Mouse (Mus musculus) CH12.LX (cell line): ENCODE measurements around the gene Dbh. TPM values are rescaled to one million over a fixed set of nuclear protein-coding genes. Genes with fewer than 3 reads are reported as not detected.

ENCODE experiments used
- DNase-seq: peaks from one replicate; pipeline ENCODE4 v3.0.0-alpha.2; 2013; ENCODE audit errors: extremely low read depth
- H3K27ac ChIP-seq: 2 replicates; pipeline ENCODE4 v1.5.1; 2012; ENCODE audit warnings: low read depth, mild to moderate bottlenecking, control low read depth, moderate library complexity; ENCODE audit not compliant: insufficient read depth
- H3K27me3 ChIP-seq: replicated peaks from 2 replicates; pipeline ENCODE3; 2012; ENCODE audit warnings: inconsistent platforms
- H3K36me3 ChIP-seq, 2 experiments: replicated peaks in 1 of 2; 2 replicates each; pipeline versions ENCODE3 to v1.6.1; 2012; ENCODE audit warnings: inconsistent platforms in 1 of 2, low read length in 1 of 2, mild to moderate bottlenecking in 1 of 2, mixed read lengths in 1 of 2, moderate library complexity in 1 of 2; ENCODE audit not compliant: control insufficient read depth in 1 of 2, insufficient read depth in 1 of 2
- H3K4me1 ChIP-seq, 2 experiments: 2 replicates each; pipeline ENCODE4 v1.6.1; 2012; ENCODE audit warnings: inconsistent platforms in 1 of 2, moderate library complexity in 1 of 2; ENCODE audit not compliant: insufficient read depth in 2 of 2, control insufficient read depth in 1 of 2
- H3K4me2 ChIP-seq: 2 replicates; pipeline ENCODE4 v1.6.1; 2012; ENCODE audit warnings: low read depth, mild to moderate bottlenecking, control low read depth; ENCODE audit not compliant: poor library complexity, insufficient read depth, severe bottlenecking
- H3K4me3 ChIP-seq, 3 experiments: fragments of 150-350 bp in 1 of 3; sonication (generic) in 1 of 3; replicated peaks in 1 of 3; 2 replicates each; pipeline versions ENCODE3 to v1.5.1; 2011 to 2012; ENCODE audit warnings: low read depth in 2 of 3, low read length in 2 of 3, mild to moderate bottlenecking in 2 of 3, moderate library complexity in 2 of 3, control low read depth in 1 of 3, improper control_type of control experiment in 1 of 3, inconsistent platforms in 1 of 3, mixed read lengths in 1 of 3; ENCODE audit not compliant: poor library complexity in 1 of 3
- H3K79me2 ChIP-seq: replicated peaks from 2 replicates; pipeline ENCODE4 v1.6.1; 2012; ENCODE audit warnings: mild to moderate bottlenecking, moderate library complexity; ENCODE audit not compliant: control insufficient read depth, poor library complexity, insufficient read depth, severe bottlenecking; ENCODE audit errors: extremely low read depth
- H3K9ac ChIP-seq: 2 replicates; pipeline ENCODE4 v1.6.1; 2012; ENCODE audit warnings: low read depth, mild to moderate bottlenecking, control low read depth, moderate library complexity; ENCODE audit not compliant: insufficient read depth
- H3K9me3 ChIP-seq: replicated peaks from 2 replicates; pipeline ENCODE3; 2012; ENCODE audit warnings: low read length, inconsistent platforms, mixed read lengths
- BHLHE40 ChIP-seq: IDR thresholded peaks from 2 replicates; pipeline ENCODE4 v1.6.1; 2011; ENCODE audit warnings: mild to moderate bottlenecking, low read depth, low read length, improper control_type of control experiment
- CHD1 ChIP-seq: IDR thresholded peaks from 2 replicates; pipeline ENCODE4 v1.6.1; 2012; ENCODE audit warnings: low read depth, low read length, improper control_type of control experiment, inconsistent platforms
- CTCF ChIP-seq, 2 experiments: IDR thresholded peaks in 1 of 2; conservative IDR thresholded peaks in 1 of 2; 2 replicates each; pipeline ENCODE4 v1.5.1; 2011 to 2012; ENCODE audit warnings: low read depth in 2 of 2, low read length in 2 of 2, improper control_type of control experiment in 1 of 2, inconsistent platforms in 1 of 2, mild to moderate bottlenecking in 1 of 2, moderate library complexity in 1 of 2
- E2F4 ChIP-seq: IDR thresholded peaks from 2 replicates; pipeline ENCODE4 v1.6.1; 2011; ENCODE audit warnings: low read depth, low read length, improper control_type of control experiment; ENCODE audit not compliant: insufficient replicate concordance
- ELF1 ChIP-seq: IDR thresholded peaks from 2 replicates; pipeline ENCODE4 v1.6.1; 2014; ENCODE audit warnings: low read depth, mild to moderate bottlenecking, inconsistent platforms, low read length, improper control_type of control experiment
- ETS1 ChIP-seq: conservative IDR thresholded peaks from 2 replicates; pipeline ENCODE4 v1.6.1; 2012; ENCODE audit warnings: low read depth, mild to moderate bottlenecking, inconsistent platforms, low read length, improper control_type of control experiment, moderate library complexity
- GABPA ChIP-seq: IDR thresholded peaks from 2 replicates; pipeline ENCODE4 v1.6.1; 2012; ENCODE audit warnings: low read depth, low read length, improper control_type of control experiment, inconsistent platforms; ENCODE audit not compliant: insufficient replicate concordance
- HCFC1 ChIP-seq: IDR thresholded peaks from 2 replicates; pipeline ENCODE4 v1.6.1; 2012; ENCODE audit warnings: low read depth, mild to moderate bottlenecking, inconsistent platforms, low read length, improper control_type of control experiment
- IRF4 ChIP-seq: IDR thresholded peaks from 2 replicates; pipeline ENCODE4 v1.6.1; 2014; ENCODE audit warnings: low read depth, mild to moderate bottlenecking, inconsistent platforms, low read length, improper control_type of control experiment
- MAFK ChIP-seq: IDR thresholded peaks from 2 replicates; pipeline ENCODE4 v1.6.1; 2011; ENCODE audit warnings: low read length, improper control_type of control experiment; ENCODE audit not compliant: insufficient replicate concordance
- MAX ChIP-seq: IDR thresholded peaks from 2 replicates; pipeline ENCODE4 v1.6.1; 2011; ENCODE audit warnings: low read length, improper control_type of control experiment
- MAZ ChIP-seq: IDR thresholded peaks from 2 replicates; pipeline ENCODE4 v1.6.1; 2012; ENCODE audit warnings: low read depth, mild to moderate bottlenecking, inconsistent platforms, low read length, improper control_type of control experiment, moderate library complexity
- NRF1 ChIP-seq: IDR thresholded peaks from 2 replicates; pipeline ENCODE4 v1.6.1; 2014; ENCODE audit warnings: low read depth, mild to moderate bottlenecking, inconsistent platforms, low read length, improper control_type of control experiment, moderate library complexity
- POLR2AphosphoS2 ChIP-seq: IDR thresholded peaks from 2 replicates; pipeline ENCODE4 v1.6.1; 2011; ENCODE audit warnings: low read depth, low read length, improper control_type of control experiment
- RAD21 ChIP-seq: IDR thresholded peaks from 2 replicates; pipeline ENCODE4 v1.6.1; 2011; ENCODE audit warnings: low read depth, mild to moderate bottlenecking, low read length, improper control_type of control experiment, moderate library complexity
- SIN3A ChIP-seq: IDR thresholded peaks from 2 replicates; pipeline ENCODE4 v1.6.1; 2012; ENCODE audit warnings: low read length, improper control_type of control experiment, inconsistent platforms
- SMC3 ChIP-seq: IDR thresholded peaks from 2 replicates; pipeline ENCODE4 v1.6.1; 2011; ENCODE audit warnings: low read depth, low read length, improper control_type of control experiment
- TBP ChIP-seq: conservative IDR thresholded peaks from 2 replicates; pipeline ENCODE4 v1.6.1; 2011; ENCODE audit warnings: low read depth, low read length, improper control_type of control experiment
- UBTF ChIP-seq: IDR thresholded peaks from 2 replicates; pipeline ENCODE4 v1.6.1; 2012; ENCODE audit warnings: low read depth, mild to moderate bottlenecking, inconsistent platforms, low read length, improper control_type of control experiment, moderate library complexity
- ZMIZ1 ChIP-seq: IDR thresholded peaks from 2 replicates; pipeline ENCODE4 v1.6.1; 2012; ENCODE audit warnings: low read depth, mild to moderate bottlenecking, inconsistent platforms, low read length, improper control_type of control experiment
- dilution Hi-C: fragments of 300-500 bp; cut with MboI; formaldehyde crosslinking; loops from 2 replicates; pipeline ENCODE4 v1.14.3; 2020; ENCODE audit warnings: low sequenced_read_pairs; ENCODE audit not compliant: extremely low pct_unique_long_range_greater_than_20kb, extremely low pct_ligation_motif_present
- in situ Hi-C: fragments of 300-500 bp; cut with MboI; formaldehyde crosslinking; loops from 3 replicates; pipeline ENCODE4 v1.14.3; 2019; ENCODE audit warnings: low sequenced_read_pairs, low pct_ligation_motif_present, low pct_unique_long_range_greater_than_20kb, mixed read lengths
- polyA plus RNA-seq: library from polyadenylated mRNA; unstranded; fragments of >175 nt; gene quantifications from 2 replicates; pipeline ENCODE4 v1.2.1, GENCODE M21; 2012; ENCODE audit warnings: low read depth; ENCODE audit not compliant: insufficient read length
- total RNA-seq, 2 experiments: library from RNA; depleted of rRNA; stranded (reverse); fragments of 300-350 nt in 1 of 2; fragments of >200 nt in 1 of 2; gene quantifications; 2 replicates each; pipeline ENCODE4 v1.2.3; 2012 to 2014

Gene Dbh
- total and polyA plus RNA-seq, 3 experiments = not detected

DNA sequence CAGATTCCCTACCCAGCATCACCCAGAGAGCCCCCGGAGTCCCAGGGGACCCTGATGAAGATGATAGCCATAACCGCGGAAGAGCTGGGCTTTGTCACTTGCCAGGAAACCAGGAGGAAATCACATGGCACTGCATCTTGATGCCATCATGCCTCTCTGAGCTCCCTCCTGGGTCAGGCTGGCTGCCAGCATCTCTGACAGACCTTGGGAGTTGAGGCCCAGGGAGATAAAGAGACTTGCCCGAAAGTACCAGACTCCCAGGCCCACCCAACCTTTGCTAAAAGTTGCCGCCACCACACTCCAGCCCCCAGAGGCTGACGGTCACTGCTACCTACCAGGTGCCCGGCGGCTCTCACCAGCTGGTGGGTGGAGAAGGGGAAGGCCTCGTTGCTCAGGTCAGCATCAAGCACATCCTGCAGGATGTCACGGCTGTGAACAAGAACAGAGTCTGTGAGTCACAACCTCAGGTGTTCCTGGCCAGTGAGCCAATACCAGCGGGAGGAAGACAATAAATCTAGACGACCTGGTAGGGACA lies 45.7 kb downstream of the Dbh start:
- no peak overlapping the region for H3K4me2 ChIP-seq
- DNase-seq = no peak
- H3K4me1 ChIP-seq = 0 out of 4 replicates have a peak, but pooled peaks cover 0 to 4% of the 10 kb centered on the region in 2 experiments
- no peak overlapping the region for H3K9ac ChIP-seq
- H3K79me2 ChIP-seq = no peaks in the 10 kb centered on the region
- TF ChIP-seq POLR2AphosphoS2 (no peak), CHD1 (no peak), RAD21 (no peak), MAFK (no peak), UBTF (no peak), GABPA (no peak), TBP (no peak), ETS1 (no peak), CTCF (conservative IDR thresholded peaks at IDR 0.05 in 1 of 2, IDR thresholded peaks at IDR 0.05 in 1 of 2; ENCODE audit: low read depth in 2 of 2, low read length in 2 of 2) (no peak), NRF1 (no peak), MAX (no peak), E2F4 (no peak), ZMIZ1 (no peak), IRF4 (no peak), HCFC1 (no peak), ELF1 (no peak), SMC3 (no peak), BHLHE40 (no peak), SIN3A (no peak), MAZ (no peak)
- no peaks in the 10 kb centered on the region for H3K36me3 ChIP-seq
- H3K9me3 ChIP-seq = no peaks in the 10 kb centered on the region
- H3K27ac ChIP-seq = no peak overlapping the region
- in situ Hi-C loops = no loop called here
- H3K4me3 ChIP-seq = no peak overlapping the region
- dilution Hi-C loops = no loop called here
- H3K27me3 ChIP-seq = peaks cover 40% of the 10 kb centered on the region
